Mouse (Mus musculus) liver, postnatal 0 days (tissue): ENCODE measurements around the gene Cabin1. TPM values are rescaled to one million over a fixed set of nuclear protein-coding genes. Genes with fewer than 3 reads are reported as not detected.

Experiments
- ATAC-seq: fragments of 200-750 bp; cut with Nextera tagmentation; 2 replicates; pipeline ENCODE4 v1.8.0; 2017; ENCODE audit warnings: mild to moderate bottlenecking, moderate library complexity
- DNase-seq: peaks from one replicate; pipeline ENCODE4 v3.0.0-alpha.2; 2016
- H3K27ac ChIP-seq: fragments of 300-500 bp; sonication (generic); 2 replicates; pipeline ENCODE4 v1.5.1; 2014; ENCODE audit warnings: antibody characterized with exemption, moderate library complexity, mild to moderate bottlenecking, low read depth
- H3K27me3 ChIP-seq: fragments of 300-500 bp; sonication (generic); 2 replicates; pipeline ENCODE4 v1.6.1; 2014; ENCODE audit warnings: low read length, control low read depth, mixed read lengths; ENCODE audit not compliant: insufficient read depth
- H3K36me3 ChIP-seq: fragments of 300-500 bp; sonication (generic); replicated peaks from 2 replicates; pipeline ENCODE4 v1.6.1; 2014; ENCODE audit warnings: mild to moderate bottlenecking, control low read depth, low read length, moderate library complexity, mixed read lengths; ENCODE audit not compliant: insufficient read depth
- H3K4me1 ChIP-seq: fragments of 300-500 bp; sonication (generic); 2 replicates; pipeline ENCODE4 v1.6.1; 2014; ENCODE audit warnings: antibody characterized with exemption, mild to moderate bottlenecking, control low read depth; ENCODE audit not compliant: insufficient read depth
- H3K4me2 ChIP-seq: fragments of 300-500 bp; sonication (generic); 2 replicates; pipeline ENCODE4 v1.6.1; 2014; ENCODE audit warnings: low read depth, mild to moderate bottlenecking, low read length, moderate library complexity, mixed read lengths
- H3K4me3 ChIP-seq: fragments of 300-500 bp; sonication (generic); 2 replicates; pipeline ENCODE4 v1.5.1; 2014; ENCODE audit warnings: low read depth, low read length
- H3K9ac ChIP-seq: fragments of 300-500 bp; sonication (generic); replicated peaks from 2 replicates; pipeline ENCODE4 v1.6.1; 2014; ENCODE audit warnings: mild to moderate bottlenecking, moderate library complexity
- H3K9me3 ChIP-seq: fragments of 300-500 bp; sonication (generic); 2 replicates; pipeline ENCODE4 v1.6.1; 2016; ENCODE audit warnings: mild to moderate bottlenecking, control low read depth, low read length, mixed read lengths
- CTCF ChIP-seq: sonication (generic); IDR thresholded peaks from 2 replicates; pipeline ENCODE4 v1.5.1; 2016; ENCODE audit warnings: antibody characterized with exemption, low read depth
- EP300 ChIP-seq: IDR thresholded peaks from 2 replicates; pipeline ENCODE4 v1.6.1; 2016; ENCODE audit warnings: antibody characterized with exemption, low read depth, mild to moderate bottlenecking
- WGBS: fragments of 180-500 bp; shearing (Covaris S2); extraction: QIAGEN DNeasy Blood & Tissue Kit; methylation state at CpG from one replicate; pipeline ENCODE4 v1.1.7; 2014; ENCODE audit not compliant: insufficient replicate concordance; 5-methylcytosine and 5-hydroxymethylcytosine counted together
- polyA plus RNA-seq: library from polyadenylated mRNA; unstranded; fragments of >200 nt; fragmentation: Nextera tagmentation; extraction: Ambion mirVana; gene quantifications from 2 replicates; pipeline ENCODE4 v1.2.1, GENCODE M21; 2015

Gene Cabin1
- polyA plus RNA-seq, 1 experiment from 2014 or later = 9.1 TPM

DNA sequence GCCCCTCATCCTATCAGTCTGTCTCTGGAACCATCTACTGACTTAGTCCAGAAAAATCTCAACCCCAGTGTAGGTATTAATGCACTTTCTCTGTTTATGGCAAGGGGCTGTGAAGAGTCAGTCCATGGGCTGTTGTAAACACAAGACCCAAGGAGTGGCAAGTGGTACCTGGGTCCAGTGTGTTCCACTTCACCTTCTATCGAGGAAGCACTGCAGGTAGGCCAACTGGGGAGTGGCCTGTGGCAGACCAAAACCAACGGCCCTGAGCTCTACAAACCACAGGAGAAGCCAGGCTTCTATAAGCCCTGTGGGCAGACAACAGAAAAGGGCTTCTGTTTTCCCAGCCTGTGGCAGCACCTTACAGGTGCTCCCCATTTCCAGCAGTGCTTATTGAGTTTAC lies 86.6 kb downstream of the Cabin1 start:
- Histone ChIP-seq H3K4me3 (no peak overlapping the region), H3K27ac (peak overlapping the region; percentile 66), H3K4me2 (no peak overlapping the region), H3K9ac (no peak overlapping the region), H3K9me3 (no peaks in the 10 kb centered on the region), H3K36me3 (peaks cover 13% of the 10 kb centered on the region), H3K27me3 (no peaks in the 10 kb centered on the region), H3K4me1 (peaks cover 16% of the 10 kb centered on the region)
- ATAC-seq = no peak
- 62% methylated on average over 2 of the region's 2 CpGs for WGBS
- DNase-seq = no peak
- TF ChIP-seq EP300 (no peak), CTCF (no peak)

DNA sequence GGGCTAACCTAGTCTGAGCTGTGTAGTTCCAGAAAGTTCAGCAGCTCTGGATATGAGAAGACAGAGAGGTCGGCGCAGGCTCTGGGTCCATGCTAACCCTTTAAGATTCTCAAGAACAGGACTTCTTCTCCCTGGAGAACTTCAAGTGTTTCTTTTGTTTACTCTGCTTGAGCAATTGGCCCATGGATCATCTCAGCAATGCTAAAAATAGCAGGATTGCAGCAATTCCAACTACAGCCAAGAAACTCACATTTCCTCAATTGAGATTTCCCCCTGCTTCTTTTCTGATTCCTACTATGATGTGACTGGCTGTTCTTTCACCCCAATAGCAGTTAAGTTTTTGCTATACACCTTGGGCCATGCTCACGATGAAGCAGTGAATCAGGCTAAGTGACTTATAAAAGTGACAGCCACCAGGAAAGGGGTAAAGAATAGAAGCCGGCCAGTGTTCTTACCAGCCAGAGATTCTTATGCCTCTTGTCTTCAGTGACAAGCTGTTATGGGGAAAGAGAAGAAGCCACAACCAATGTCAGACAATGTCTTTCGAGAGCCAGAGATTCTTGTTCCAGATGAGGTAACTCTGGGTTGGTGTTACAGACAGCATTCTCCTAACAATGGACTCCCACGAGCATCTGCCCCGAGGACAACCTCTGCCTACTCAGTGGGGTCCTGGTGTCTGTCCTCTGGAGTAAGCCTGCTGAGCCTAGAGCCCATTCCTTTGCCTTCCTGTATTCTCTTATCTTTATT lies 87.1 kb downstream of the Cabin1 start:
- H3K36me3 ChIP-seq = peaks cover 13% of the 10 kb centered on the region
- peaks cover 16% of the 10 kb centered on the region for H3K4me1 ChIP-seq
- H3K9me3 ChIP-seq = no peaks in the 10 kb centered on the region
- no peak overlapping the region for H3K4me2 ChIP-seq
- DNase-seq (no peak), ATAC-seq (no peak)
- H3K27me3 ChIP-seq = no peaks in the 10 kb centered on the region
- H3K27ac ChIP-seq = peak overlapping the region; percentile 66
- no peak for TF ChIP-seq CTCF
- no peak for TF ChIP-seq EP300
- no peak overlapping the region for H3K9ac ChIP-seq
- 78% methylated on average over 7 of the region's 7 CpGs for WGBS
- H3K4me3 ChIP-seq = no peak overlapping the region

DNA sequence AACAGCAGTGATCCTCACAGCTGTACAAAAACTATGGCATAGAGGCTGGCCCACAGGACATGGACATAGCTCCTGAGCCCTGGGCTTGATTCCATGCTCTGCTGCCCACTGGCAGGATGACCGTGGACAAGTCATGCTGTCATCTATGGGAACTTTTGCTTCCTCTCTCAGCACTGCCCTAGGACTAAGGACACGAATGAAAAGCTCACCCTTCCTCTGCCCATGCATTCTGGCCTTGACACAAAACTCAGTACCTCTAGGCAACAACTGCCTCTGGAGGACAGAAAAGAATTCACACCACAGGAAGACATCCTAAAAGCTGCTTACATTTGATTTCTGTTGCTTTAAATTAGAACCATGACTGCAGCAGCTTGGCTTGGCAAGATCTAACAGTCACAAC lies 87.9 kb downstream of the Cabin1 start:
- Histone ChIP-seq H3K27ac (peak overlapping the region; percentile 41; the same call in 1 of the 2 replicates), H3K9ac (no peak overlapping the region), H3K4me3 (no peak overlapping the region), H3K4me2 (no peak overlapping the region), H3K27me3 (no peaks in the 10 kb centered on the region), H3K9me3 (no peaks in the 10 kb centered on the region), H3K36me3 (peaks cover 13% of the 10 kb centered on the region), H3K4me1 (peaks cover 16% of the 10 kb centered on the region)
- TF ChIP-seq CTCF (no peak), EP300 (no peak)
- 64% methylated on average over 2 of the region's 2 CpGs for WGBS
- DNase-seq (no peak), ATAC-seq (no peak)

DNA sequence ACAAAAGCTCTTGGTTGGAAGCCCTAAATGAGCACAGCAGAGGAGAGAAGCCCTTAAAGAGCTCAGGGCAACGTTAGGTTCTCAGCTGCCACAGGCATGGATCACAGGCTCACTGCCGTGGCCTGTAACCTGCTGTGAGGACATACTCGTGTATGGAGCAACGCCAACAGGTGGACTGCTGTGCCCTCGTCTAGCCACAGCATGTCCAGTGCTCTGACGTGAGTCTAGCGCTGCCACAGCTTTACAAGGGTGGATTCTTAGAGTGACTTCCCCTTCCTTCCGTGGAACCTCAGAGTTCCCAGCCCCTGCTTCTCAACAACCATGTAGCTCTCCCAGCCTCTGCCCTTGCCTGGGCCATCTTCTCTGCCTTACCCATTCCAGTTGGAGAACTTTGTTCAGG lies 88.5 kb downstream of the Cabin1 start:
- no peak for DNase-seq
- H3K36me3 ChIP-seq = peaks cover 16% of the 10 kb centered on the region
- no peak overlapping the region for H3K4me2 ChIP-seq
- H3K9me3 ChIP-seq = no peaks in the 10 kb centered on the region
- H3K9ac ChIP-seq = no peak overlapping the region
- H3K4me3 ChIP-seq = no peak overlapping the region
- WGBS = 75% methylated on average over 8 of the region's 8 CpGs
- ATAC-seq = no peak
- H3K4me1 ChIP-seq = peaks cover 16% of the 10 kb centered on the region
- TF ChIP-seq CTCF (no peak), EP300 (no peak)
- H3K27ac ChIP-seq = peak overlapping the region; percentile 41; the same call in 1 of the 2 replicates
- no peaks in the 10 kb centered on the region for H3K27me3 ChIP-seq

DNA sequence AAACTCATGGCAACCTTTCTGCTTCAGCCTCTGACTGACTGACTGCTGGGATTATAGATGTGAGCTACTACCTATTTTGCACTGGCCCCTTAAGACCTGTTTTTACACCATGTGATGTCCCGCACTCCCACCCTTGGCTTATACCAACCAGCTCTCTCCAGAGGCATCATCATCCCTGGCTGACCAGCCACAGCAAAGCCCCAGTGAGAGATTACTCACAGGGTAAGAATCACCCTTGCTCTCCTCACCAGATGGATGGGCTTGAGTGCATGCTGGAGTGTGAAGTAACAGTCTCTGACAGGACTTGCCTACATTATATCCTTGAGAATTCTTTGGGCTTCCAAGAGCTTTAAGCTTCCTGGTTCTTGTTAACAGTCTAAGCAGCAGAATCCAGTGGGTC lies 94.2 kb downstream of the Cabin1 start:
- WGBS = 100% methylated on average over 1 of the region's 1 CpGs

DNA sequence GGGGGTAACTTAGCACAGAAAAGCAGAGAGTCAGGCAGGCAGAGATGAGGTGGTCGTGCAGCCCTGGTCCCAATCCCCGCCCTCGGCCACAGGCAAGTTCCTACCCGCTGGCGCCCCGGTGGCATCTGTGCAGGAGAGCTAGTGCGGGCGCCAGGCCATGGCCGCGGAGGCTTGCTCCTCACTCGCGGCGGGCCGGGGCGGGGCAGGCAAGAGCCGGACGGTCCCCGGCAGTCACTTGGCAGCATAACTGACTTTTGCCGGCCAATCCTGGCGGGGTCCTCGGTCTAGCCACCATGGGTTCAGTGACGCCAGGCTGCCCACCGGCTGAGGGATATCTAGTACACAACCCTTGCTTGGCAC lies 96.2 kb downstream of the Cabin1 start:
- Histone ChIP-seq H3K4me1 (peaks cover 11% of the 10 kb centered on the region), H3K4me3 (peak overlapping the region; percentile 60), H3K27ac (peak overlapping the region; percentile 71), H3K36me3 (peaks cover 22% of the 10 kb centered on the region), H3K9ac (peak overlapping the region; percentile 68), H3K27me3 (no peaks in the 10 kb centered on the region), H3K9me3 (no peaks in the 10 kb centered on the region), H3K4me2 (peak overlapping the region; percentile 98)
- peak; percentile 73 for ATAC-seq
- WGBS = 5% methylated on average over 23 of the region's 23 CpGs
- peak; percentile 76 for DNase-seq
- TF ChIP-seq EP300 (no peak), CTCF (no peak)

More for the DNA sequence above, 94.2 kb downstream of the Cabin1 start:
- H3K4me3 ChIP-seq = no peak overlapping the region
- H3K9ac ChIP-seq = no peak overlapping the region
- peaks cover 11% of the 10 kb centered on the region for H3K4me1 ChIP-seq
- H3K27ac ChIP-seq = no peak overlapping the region
- ATAC-seq = no peak
- H3K36me3 ChIP-seq = peaks cover 14% of the 10 kb centered on the region
- TF ChIP-seq EP300 = no peak
- TF ChIP-seq CTCF = no peak
- no peaks in the 10 kb centered on the region for H3K27me3 ChIP-seq
- no peak for DNase-seq
- no peak overlapping the region for H3K4me2 ChIP-seq
- H3K9me3 ChIP-seq = no peaks in the 10 kb centered on the region
